Mouse (Mus musculus) kidney, postnatal 36 days (tissue): Measurements from ENCODE around the gene Shank2.
A peak's percentile ranks its signal among the peaks of the same experiment; 100 is the strongest.

ENCODE experiments used
- DNase-seq, 2 experiments: peaks; one replicate each; pipeline ENCODE4 v3.0.0; 2021 to 2022; ENCODE audit warnings: mixed read lengths in 2 of 2

Shank2 gene

DNA sequence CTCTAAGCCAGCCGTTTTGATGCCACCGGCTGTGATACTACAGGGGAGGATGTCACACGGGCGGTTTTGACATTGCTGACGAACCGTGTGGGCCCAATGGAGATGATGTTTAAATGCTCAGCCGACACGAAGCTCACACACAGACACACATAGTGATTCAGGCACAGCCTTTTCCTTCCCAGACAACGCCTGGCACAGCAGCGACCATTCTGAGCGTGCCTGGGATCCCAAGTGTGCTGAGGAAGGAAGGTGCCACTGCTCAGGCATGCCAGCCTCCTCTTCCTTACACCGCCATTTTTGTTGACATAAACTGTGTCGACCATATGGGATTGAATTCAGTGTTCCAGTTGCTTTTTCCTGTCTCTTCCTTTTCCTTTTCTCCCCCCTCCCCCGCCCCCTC lies 172.6 kb downstream of the Shank2 start:
- DNase-seq: no peak

- DNase-seq: no peak
Observed at GRCm38 (mm10) chr7:144175025-144175424, 173.3 kb downstream of the Shank2 start.

DNA sequence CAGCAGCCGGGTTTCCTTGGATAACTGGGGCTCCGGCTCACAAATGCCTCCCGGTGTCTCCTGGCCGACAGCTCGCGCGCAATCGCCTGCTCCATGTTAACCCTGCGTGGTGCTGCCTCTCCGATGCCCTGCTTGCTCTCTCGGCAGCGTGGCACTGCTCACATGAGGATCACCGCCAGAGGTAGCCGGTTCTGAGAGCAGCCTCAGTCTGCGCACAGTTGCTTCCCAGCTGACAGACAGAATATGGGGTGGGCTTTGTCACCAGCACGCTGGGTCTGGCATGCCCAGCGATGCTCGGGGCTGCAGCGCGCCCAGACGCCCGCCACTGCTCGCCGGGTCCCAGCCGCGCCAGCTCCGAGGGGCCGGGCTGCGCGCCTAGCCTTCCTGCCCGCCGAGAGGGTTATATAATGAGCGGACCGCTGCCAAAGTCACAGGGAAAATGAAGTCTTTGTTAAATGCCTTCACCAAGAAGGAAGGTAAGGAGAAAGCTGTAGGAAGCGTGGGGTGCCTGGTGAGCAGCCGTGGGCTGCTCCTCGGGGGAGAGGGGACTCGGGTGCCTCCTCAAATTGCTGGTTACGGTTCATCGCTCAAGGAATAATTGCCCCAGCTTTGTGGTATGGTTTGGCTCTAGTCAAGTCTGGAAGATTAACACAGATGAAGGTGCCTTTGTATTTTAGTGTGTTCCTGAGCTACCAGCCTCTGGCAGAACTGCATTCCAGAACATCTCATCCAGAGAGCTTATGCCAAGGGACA lies 173.9 kb downstream of the Shank2 start:
- DNase-seq: peak; percentile 14 to 43

- peak; percentile 13 to 23 for DNase-seq
Observed at GRCm38 (mm10) chr7:144176234-144176730, 174.6 kb downstream of the Shank2 start.

- DNase-seq: no peak
Observed at GRCm38 (mm10) chr7:144179436-144179835, 177.7 kb downstream of the Shank2 start.

GRCm38 (mm10) chr7:144180885-144181284 lies 179.2 kb downstream of the Shank2 start:
- peak; percentile 41 to 79 for DNase-seq

GRCm38 (mm10) chr7:144187869-144188430 lies 186.2 kb downstream of the Shank2 start:
- DNase-seq: no peak

DNA sequence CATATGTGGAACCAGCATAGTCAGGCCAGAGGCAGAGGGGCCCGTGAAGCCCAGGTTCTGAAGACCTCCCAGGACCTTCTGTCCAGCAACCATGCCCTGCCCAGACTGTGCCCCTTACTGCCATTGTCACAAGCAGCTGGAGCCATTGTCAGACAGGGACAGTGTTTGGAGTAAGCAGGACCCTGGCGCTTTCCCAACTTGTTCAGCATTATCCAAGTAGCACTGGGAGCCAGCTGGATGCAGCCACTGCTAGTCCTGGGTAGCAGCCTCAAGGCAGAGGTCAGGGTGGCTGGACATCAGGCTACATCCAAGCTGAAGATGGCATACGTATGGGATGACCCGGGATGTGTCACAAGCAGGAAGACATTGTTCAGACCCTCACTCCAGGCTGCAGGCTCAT lies 187.7 kb downstream of the Shank2 start:
- no peak for DNase-seq

- no peak for DNase-seq
Observed at GRCm38 (mm10) chr7:144198491-144198890, 196.8 kb downstream of the Shank2 start.

DNA sequence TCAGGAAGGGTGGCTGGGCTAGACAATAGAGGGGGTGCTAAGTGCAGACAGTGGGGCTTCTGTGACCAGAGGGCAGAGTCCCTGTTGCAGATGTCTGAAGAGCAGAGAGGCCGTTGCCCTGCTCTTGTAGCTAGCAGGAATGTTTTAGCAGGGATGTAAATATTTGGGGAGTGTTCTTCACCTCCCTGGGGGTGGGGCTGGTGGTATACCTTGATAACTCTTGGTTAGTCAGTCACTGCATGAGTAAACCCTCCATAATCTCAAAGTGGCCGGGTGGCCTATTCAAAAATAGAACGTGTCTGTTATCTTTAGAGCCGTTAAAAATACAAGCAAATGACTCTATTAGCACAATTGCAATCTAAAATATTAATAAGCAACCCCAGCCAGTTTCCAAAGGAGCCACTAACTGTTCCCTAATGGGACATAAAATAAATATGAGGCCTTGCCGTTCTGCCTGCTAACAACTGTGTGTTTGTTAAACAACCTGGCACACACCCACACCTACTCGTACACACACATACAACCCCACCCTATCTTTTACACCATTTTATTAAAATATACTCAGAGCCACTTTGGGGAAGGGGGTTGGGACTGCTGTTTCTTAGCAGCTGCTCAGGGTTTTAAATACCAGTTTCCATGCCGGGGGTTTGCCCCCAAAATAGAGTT lies 200.4 kb downstream of the Shank2 start:
- DNase-seq: no peak

DNA sequence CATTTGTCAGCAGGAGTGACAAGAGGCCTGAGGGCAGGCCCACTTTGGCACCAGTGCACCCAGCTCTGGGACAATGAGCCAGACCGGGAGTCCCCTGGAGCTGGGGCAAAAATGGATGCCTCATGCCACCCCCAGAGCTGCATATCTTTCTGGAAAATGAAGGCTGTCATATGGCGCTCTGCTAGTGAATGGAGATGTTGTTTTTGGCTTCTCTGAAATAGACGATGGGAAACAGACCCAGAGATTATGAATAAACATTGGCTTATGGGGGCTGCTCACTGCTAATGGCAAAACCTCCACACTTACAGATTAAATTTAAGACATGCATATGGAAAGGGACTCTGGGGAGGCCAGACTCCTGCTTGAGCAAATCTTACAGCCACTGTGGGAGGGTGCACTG lies 202.6 kb downstream of the Shank2 start:
- no peak for DNase-seq

- DNase-seq: no peak
Observed at GRCm38 (mm10) chr7:144205161-144205560, 203.4 kb downstream of the Shank2 start.

GRCm38 (mm10) chr7:144205837-144206236 lies 204.1 kb downstream of the Shank2 start:
- DNase-seq: peak; percentile 14

DNA sequence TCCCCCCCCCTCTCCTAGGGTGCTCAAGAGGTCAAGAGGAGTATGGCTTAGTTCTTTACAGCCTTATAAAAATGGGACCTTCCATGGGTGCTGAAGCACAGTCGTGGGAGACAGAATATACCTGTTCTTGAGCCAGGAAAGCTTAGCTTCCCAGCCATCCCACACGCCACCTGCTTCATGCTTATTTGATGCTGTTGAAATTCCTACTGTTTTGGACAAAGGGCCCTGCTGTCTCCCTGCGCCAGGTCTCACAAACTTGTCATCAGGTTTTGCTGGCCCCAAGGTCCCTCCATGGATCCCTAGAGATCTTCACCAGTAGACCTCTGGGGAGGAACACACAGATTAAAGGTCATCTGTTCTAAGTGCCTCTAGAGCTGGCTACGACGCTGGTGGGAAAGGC lies 204.5 kb downstream of the Shank2 start:
- DNase-seq: no peak

DNA sequence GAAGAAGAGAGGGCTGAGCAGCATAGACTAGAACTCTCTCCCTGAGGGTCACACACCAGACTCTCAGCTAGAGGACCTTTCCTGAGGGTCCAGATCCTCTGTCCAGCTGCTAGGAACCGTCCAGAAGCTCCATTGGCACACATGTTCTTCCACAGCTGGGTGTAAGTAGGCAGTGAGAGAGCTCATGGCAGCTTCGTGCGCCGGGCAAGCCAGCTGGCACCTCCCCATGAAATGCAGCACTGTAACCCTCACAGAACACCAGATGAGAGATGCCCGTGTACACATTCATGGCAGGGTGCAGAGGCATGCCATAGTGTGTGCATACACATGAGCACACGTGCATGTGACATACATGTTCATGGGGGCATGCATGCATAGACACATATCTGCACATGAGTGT lies 205.4 kb downstream of the Shank2 start:
- DNase-seq: no peak

DNA sequence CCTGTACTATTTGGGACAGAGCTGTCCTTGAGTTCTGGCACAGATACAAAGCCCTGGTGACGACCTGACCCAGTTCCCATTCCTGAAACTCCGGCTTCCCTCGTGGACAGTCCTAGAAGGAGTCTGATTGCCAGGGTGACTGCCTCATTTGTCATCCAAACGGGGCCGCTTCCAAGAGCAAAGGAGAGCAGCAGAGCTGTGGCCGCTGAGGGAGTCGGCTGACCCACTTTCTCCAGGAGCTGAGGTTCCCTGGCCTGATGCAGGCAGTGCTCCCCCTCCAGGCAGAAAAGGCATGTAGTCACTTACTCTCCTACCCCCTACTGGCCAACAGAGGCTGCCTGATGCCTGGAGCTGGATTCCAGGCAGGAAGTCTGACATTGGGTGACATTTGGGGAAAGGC lies 206.1 kb downstream of the Shank2 start:
- DNase-seq: peak; percentile 24 to 65

DNA sequence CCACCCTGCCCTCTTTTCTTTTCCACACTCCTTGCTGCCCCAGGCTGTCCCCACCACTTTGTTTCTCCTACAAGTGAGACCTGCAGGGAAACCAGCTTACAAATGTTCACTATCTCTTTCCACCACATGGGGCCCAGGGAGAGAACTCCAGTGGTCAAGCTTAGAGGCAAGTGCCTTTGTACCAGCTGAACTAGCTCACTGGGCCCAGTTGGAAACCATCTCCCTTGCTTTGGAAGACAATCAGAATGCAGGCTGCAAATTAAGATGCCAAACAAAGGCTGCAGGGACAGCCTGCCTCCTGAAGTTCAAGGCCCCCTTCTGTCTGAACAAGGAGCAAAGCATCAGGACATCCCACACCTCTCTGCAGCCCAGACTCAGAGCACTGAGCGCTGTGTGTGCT lies 206.9 kb downstream of the Shank2 start:
- no peak for DNase-seq

DNA sequence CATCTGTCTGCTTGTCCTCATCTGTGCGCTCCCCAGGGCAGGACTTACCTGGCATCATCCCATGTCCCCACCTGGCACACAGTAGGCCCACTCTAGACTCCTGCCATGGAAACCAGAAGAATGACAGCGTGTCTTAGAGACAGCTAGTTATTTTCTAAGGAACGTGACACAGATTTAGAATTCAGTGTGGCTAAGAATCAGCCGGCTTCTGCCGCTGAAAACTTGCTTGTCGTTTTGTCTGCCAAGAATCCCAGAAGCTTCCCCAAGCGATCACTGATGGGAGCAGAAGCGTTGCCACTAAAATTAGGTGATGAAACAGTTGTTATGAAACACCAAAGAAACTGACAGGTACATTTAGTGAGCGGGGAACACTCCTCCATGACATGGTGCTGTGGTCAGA lies 208.8 kb downstream of the Shank2 start:
- no peak for DNase-seq

- no peak for DNase-seq
Observed at GRCm38 (mm10) chr7:144212694-144213093, 211.0 kb downstream of the Shank2 start.

GRCm38 (mm10) chr7:144217192-144217591 lies 215.5 kb downstream of the Shank2 start:
- DNase-seq: peak; percentile 69 to 80

DNA sequence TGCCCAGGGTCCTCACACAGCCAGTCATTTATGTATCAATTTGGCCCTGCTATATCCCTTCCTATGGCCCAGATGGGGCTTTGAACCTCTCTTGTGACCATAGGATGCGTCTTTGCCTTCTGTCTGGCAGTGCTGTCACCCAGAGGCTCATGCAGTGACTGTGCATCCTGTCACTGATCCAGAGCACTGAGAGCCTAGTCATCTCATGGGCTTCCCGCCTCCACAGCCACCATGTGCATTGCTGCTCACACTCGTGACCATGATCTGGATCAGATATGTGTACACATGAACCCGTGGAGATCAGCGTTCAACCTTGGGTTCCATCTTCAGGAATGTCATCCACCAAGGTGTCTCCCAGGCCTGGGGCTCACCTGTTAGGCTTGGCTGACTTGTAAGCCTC lies 227.0 kb downstream of the Shank2 start:
- DNase-seq: no peak

- DNase-seq: no peak
Observed at GRCm38 (mm10) chr7:144229421-144229820, 227.7 kb downstream of the Shank2 start.

DNA sequence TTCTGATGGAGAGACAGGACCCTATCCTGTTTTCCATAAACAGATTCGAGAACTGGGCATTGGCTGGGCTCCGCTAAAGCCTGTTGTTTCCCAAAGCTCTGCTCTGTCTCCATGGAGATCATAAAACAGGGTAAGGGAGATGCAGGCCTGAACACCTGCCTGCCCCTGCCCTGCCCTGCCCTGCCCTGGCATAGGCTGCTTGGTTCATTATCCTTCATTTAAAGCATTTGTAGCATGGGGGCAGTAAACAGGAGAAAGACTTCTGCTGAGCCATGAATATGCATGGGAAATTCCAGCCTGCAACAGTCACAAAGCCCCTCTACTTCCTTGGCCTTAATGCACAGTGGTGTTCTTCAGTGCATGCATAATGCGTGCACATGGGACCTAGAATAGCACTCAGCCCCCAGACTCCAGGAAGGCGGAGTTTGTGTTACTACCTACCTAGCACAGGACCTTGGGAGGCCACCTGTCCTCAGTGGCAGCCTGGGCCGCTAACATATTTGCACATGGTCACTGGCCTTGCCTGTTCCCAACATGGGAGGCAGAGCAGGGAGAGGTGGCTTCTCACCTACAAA lies 230.5 kb downstream of the Shank2 start:
- DNase-seq: no peak

- DNase-seq: no peak
Observed at GRCm38 (mm10) chr7:144233479-144233878, 231.8 kb downstream of the Shank2 start.
